Mouse (Mus musculus) CH12F3 (cell line): ENCODE measurements around the gene Ccr3.
"Not testable (repeated sequence)": the region's sequence is repeated elsewhere in the genome, so short reads cannot be mapped to it uniquely, and the experiment has no call there.

Experiments used
- in situ Hi-C: fragments of 300-500 bp; cut with MboI; formaldehyde crosslinking; loops from 2 replicates; pipeline ENCODE4 v1.14.3; 2020; ENCODE audit warnings: low sequenced_read_pairs

Gene Ccr3

GRCm38 (mm10) chr9:124021672-124022071, at the start of gene Ccr3:
Gene Ccr3, plus strand, starts transcription at chr9:124021972.
- in situ Hi-C loops = no loop called here

GRCm38 (mm10) chr9:123975630-123976029, 46.1 kb upstream of the Ccr3 start:
- in situ Hi-C loops = no loop called here

GRCm38 (mm10) chr9:123976876-123977663, 44.7 kb upstream of the Ccr3 start:
- in situ Hi-C loops = no loop called here

GRCm38 (mm10) chr9:123978308-123978707, 43.5 kb upstream of the Ccr3 start, which contains the start of gene Ccr1l1:
Gene Ccr1l1, minus strand, starts transcription at chr9:123978408.
- in situ Hi-C loops = no loop called here

GRCm38 (mm10) chr9:123980858-123981475, 40.8 kb upstream of the Ccr3 start:
- in situ Hi-C loops = not testable (repeated sequence)

- in situ Hi-C loops = no loop called here
Observed at GRCm38 (mm10) chr9:123981909-123982308, 39.9 kb upstream of the Ccr3 start.

GRCm38 (mm10) chr9:123982720-123983119, 39.1 kb upstream of the Ccr3 start:
- in situ Hi-C loops = no loop called here

GRCm38 (mm10) chr9:123984943-123985342, 36.8 kb upstream of the Ccr3 start:
- in situ Hi-C loops = no loop called here

- in situ Hi-C loops = no loop called here
Observed at GRCm38 (mm10) chr9:123986217-123986616, 35.6 kb upstream of the Ccr3 start.

- in situ Hi-C loops = no loop called here
Observed at GRCm38 (mm10) chr9:123989671-123990070, 32.1 kb upstream of the Ccr3 start.

GRCm38 (mm10) chr9:123991312-123991906, 30.4 kb upstream of the Ccr3 start:
- in situ Hi-C loops = no loop called here

GRCm38 (mm10) chr9:123997719-123998118, 24.1 kb upstream of the Ccr3 start:
- in situ Hi-C loops = no loop called here

- in situ Hi-C loops = no loop called here
Observed at GRCm38 (mm10) chr9:123999784-124000183, 22.0 kb upstream of the Ccr3 start.

GRCm38 (mm10) chr9:124012691-124013090, 9.1 kb upstream of the Ccr3 start:
- in situ Hi-C loops = no loop called here

- in situ Hi-C loops = no loop called here
Observed at GRCm38 (mm10) chr9:124013270-124013669, 8.5 kb upstream of the Ccr3 start.

GRCm38 (mm10) chr9:124014985-124015652, 6.7 kb upstream of the Ccr3 start:
- in situ Hi-C loops = no loop called here

GRCm38 (mm10) chr9:124016048-124016447, 5.7 kb upstream of the Ccr3 start:
- in situ Hi-C loops = no loop called here

GRCm38 (mm10) chr9:124019887-124020286, 1.9 kb upstream of the Ccr3 start:
- in situ Hi-C loops = no loop called here

- in situ Hi-C loops = no loop called here
Observed at GRCm38 (mm10) chr9:124033345-124033744, 11.6 kb downstream of the Ccr3 start.

GRCm38 (mm10) chr9:124037707-124038106, 15.9 kb downstream of the Ccr3 start:
- in situ Hi-C loops = no loop called here

GRCm38 (mm10) chr9:124038158-124038582, 16.4 kb downstream of the Ccr3 start:
- in situ Hi-C loops = no loop called here
